Mouse (Mus musculus) limb, embryonic 11.5 days (tissue): Measurements from ENCODE around the gene 1700109H08Rik. TPM values are rescaled to one million over a fixed set of nuclear protein-coding genes. Genes with fewer than 3 reads are reported as not detected.

Experiments
- polyA plus RNA-seq: library from polyadenylated mRNA; unstranded; fragments of >200 nt; fragmentation: Nextera tagmentation; extraction: Ambion mirVana; gene quantifications from 2 replicates; pipeline ENCODE4 v1.2.1, GENCODE M21; 2014

1700109H08Rik gene
- polyA plus RNA-seq, 1 experiment from 2014 or later = 3.2 TPM

Other genes with a start within 250 kb of the 1700109H08Rik start
- gene Cdk6, start 230.1 kb upstream of the 1700109H08Rik start, polyA plus RNA-seq = 31.3 and 32.1 TPM in 2 replicates
- 41.1 and 45.2 TPM in 2 replicates for gene Fam133b, start 27.7 kb upstream of the 1700109H08Rik start, polyA plus RNA-seq
- gene Pex1, start 24.5 kb downstream of the 1700109H08Rik start, polyA plus RNA-seq = 13.1 and 17.4 TPM in 2 replicates
- 14.0 and 15.4 TPM in 2 replicates for gene Rbm48, start 25.0 kb downstream of the 1700109H08Rik start, polyA plus RNA-seq
- not detected in 2 replicates for gene Tmbim7, start 79.6 kb downstream of the 1700109H08Rik start, polyA plus RNA-seq
- gene Gatad1, start 85.6 kb downstream of the 1700109H08Rik start, polyA plus RNA-seq = 70.7 and 71.3 TPM in 2 replicates
- 10.8 and 12.4 TPM in 2 replicates for gene Ankib1, start 231.4 kb downstream of the 1700109H08Rik start, polyA plus RNA-seq
- gene Krit1, start 231.6 kb downstream of the 1700109H08Rik start, polyA plus RNA-seq = 52.0 and 55.1 TPM in 2 replicates